Comparison of ENCODE assay signal across 14 mouse cellular contexts in genomic region chr3:122333493-122333892, GRCm38 (mm10). TPM values are rescaled to one million over a fixed set of nuclear protein-coding genes. Genes with fewer than 3 reads are reported as not detected.
DNase-seq lines count a peak whose midpoint lies in the region; ATAC-seq lines count a peak whose summit lies in the region.
"Had no signal": no experiment of that assay in that cellular context is flagged by ENCODE, and none has a peak within 500 bp of the region (broad histone marks: within the 10 kb centered on the region; RNA-seq: fewer than 3 reads in every experiment).

No protein-coding gene starts in this region.

- no peaks in the 10 kb centered on the region for H3K27me3 ChIP-seq in kidney, embryonic 16.5 days (ENCODE audit: insufficient read depth, low read length)
- peaks cover 21% of the 10 kb centered on the region for H3K27me3 ChIP-seq in embryonic facial prominence, embryonic 10.5 days (replicated peaks; ENCODE audit: low read depth, poor library complexity, severe bottlenecking)
- peaks cover 6% of the 10 kb centered on the region; the same call in 1 of the 2 replicates for H3K27me3 ChIP-seq in limb, embryonic 13.5 days
- H3K27me3 ChIP-seq: liver, embryonic 15.5 days; Patski had no signal

- no peak overlapping the region for H3K9ac ChIP-seq in kidney, embryonic 16.5 days (replicated peaks; ENCODE audit: low read length)
- H3K9ac ChIP-seq in limb, embryonic 13.5 days, result no peak overlapping the region
- H3K9ac ChIP-seq: liver, embryonic 15.5 days had no signal

- H3K27ac ChIP-seq in kidney, embryonic 16.5 days (ENCODE audit: low read length), result 0 out of 2 replicates have a peak overlapping the region, but pooled peaks have one; percentile 22
- peak overlapping the region; percentile 54; the same call in 1 of the 2 replicates for H3K27ac ChIP-seq in embryonic facial prominence, embryonic 10.5 days (replicated peaks)
- H3K27ac ChIP-seq in limb, embryonic 13.5 days, result no peak overlapping the region
- H3K27ac ChIP-seq: liver, embryonic 15.5 days; stomach, postnatal 0 days had no signal

- ATAC-seq in frontal cortex, adult (ENCODE audit: low TSS enrichment), result peak; percentile 69
- no peak; the same call in 1 of the 2 replicates for ATAC-seq in kidney, embryonic 16.5 days (ENCODE audit: low FRiP score, low TSS enrichment)
- no peak for ATAC-seq in limb, embryonic 13.5 days (ENCODE audit: low FRiP score, low read depth)
- ATAC-seq: Patski had no signal

- peaks cover 17% of the 10 kb centered on the region for H3K4me1 ChIP-seq in kidney, embryonic 16.5 days (ENCODE audit: insufficient read depth, low read length)
- peaks cover 25% of the 10 kb centered on the region for H3K4me1 ChIP-seq in embryonic facial prominence, embryonic 10.5 days
- peaks cover 32% of the 10 kb centered on the region for H3K4me1 ChIP-seq in limb, embryonic 13.5 days

- WGBS in kidney, embryonic 16.5 days, result 37% methylated on average over 4 of the region's 4 CpGs
- WGBS in embryonic facial prominence, embryonic 10.5 days, result 29% methylated on average over 4 of the region's 4 CpGs
- 49% methylated on average over 4 of the region's 4 CpGs for WGBS in limb, embryonic 13.5 days

- H3K9me3 ChIP-seq in kidney, embryonic 16.5 days (ENCODE audit: low read length), result no peaks in the 10 kb centered on the region
- no peaks in the 10 kb centered on the region for H3K9me3 ChIP-seq in embryonic facial prominence, embryonic 10.5 days
- H3K9me3 ChIP-seq in limb, embryonic 13.5 days, result no peaks in the 10 kb centered on the region
- H3K9me3 ChIP-seq: liver, embryonic 15.5 days had no signal

- no peaks in the 10 kb centered on the region for H3K36me3 ChIP-seq in kidney, embryonic 16.5 days (ENCODE audit: insufficient read depth, low read length)
- H3K36me3 ChIP-seq in embryonic facial prominence, embryonic 10.5 days (replicated peaks), result no peaks in the 10 kb centered on the region
- no peaks in the 10 kb centered on the region for H3K36me3 ChIP-seq in limb, embryonic 13.5 days
- H3K36me3 ChIP-seq: liver, embryonic 15.5 days had no signal

- no peak for DNase-seq in frontal cortex, postnatal 10 days (ENCODE audit: low spot score in 2 of 2)
- DNase-seq in kidney, adult 11 months, result no peak
- no peak for DNase-seq in embryonic facial prominence, embryonic 10.5 days (ENCODE audit: low spot score)
- no peak for DNase-seq in left cerebral cortex, adult 11 months (ENCODE audit: low spot score)
- DNase-seq in lung, postnatal 14 days, result no peak
- DNase-seq: adrenal gland, postnatal 25 days; cerebellum, adult 8-10 months had no signal

- H3K4me3 ChIP-seq in kidney, embryonic 16.5 days (ENCODE audit: low read length), result no peak overlapping the region
- no peak overlapping the region for H3K4me3 ChIP-seq in embryonic facial prominence, embryonic 10.5 days
- H3K4me3 ChIP-seq in limb, embryonic 13.5 days, result no peak overlapping the region
- H3K4me3 ChIP-seq: erythroblast, embryonic 14.5 days; liver, embryonic 15.5 days had no signal

- no peak overlapping the region for H3K4me2 ChIP-seq in kidney, embryonic 16.5 days (replicated peaks; ENCODE audit: low read depth, low read length)
- H3K4me2 ChIP-seq in limb, embryonic 13.5 days (replicated peaks), result peak overlapping the region; percentile 9; the same call in 1 of the 2 replicates
- H3K4me2 ChIP-seq: liver, embryonic 15.5 days had no signal

RNA-seq across cellular contexts. Expression of gene Bcar3, which starts 39.6 kb away (rescaled TPM):
- 15.9 and 16.1 TPM in 2 replicates for polyA plus RNA-seq in kidney, embryonic 16.5 days (2015; fragmentation: Nextera tagmentation; extraction: Ambion mirVana)
- polyA plus RNA-seq in embryonic facial prominence, embryonic 10.5 days (2016; fragmentation: Nextera tagmentation; extraction: Ambion mirVana), result 9.3 and 10.1 TPM in 2 replicates
- polyA plus RNA-seq in limb, embryonic 13.5 days (2015; fragmentation: Nextera tagmentation; extraction: Ambion mirVana), result 7.3 and 8.1 TPM in 2 replicates
- polyA plus RNA-seq: erythroblast, embryonic 14.5 days had no signal

RNA-seq across cellular contexts. Expression of gene Dnttip2, which starts 59.3 kb away (rescaled TPM):
- polyA plus RNA-seq in kidney, embryonic 16.5 days (2015; fragmentation: Nextera tagmentation; extraction: Ambion mirVana), result 68.1 and 70.4 TPM in 2 replicates
- polyA plus RNA-seq in embryonic facial prominence, embryonic 10.5 days (2016; fragmentation: Nextera tagmentation; extraction: Ambion mirVana), result 97.3 and 100 TPM in 2 replicates
- polyA plus RNA-seq in limb, embryonic 13.5 days (2015; fragmentation: Nextera tagmentation; extraction: Ambion mirVana), result 78.3 and 80.3 TPM in 2 replicates
